Mouse (Mus musculus): ENCODE results near the gene St3gal3. TPM values are rescaled to one million over a fixed set of nuclear protein-coding genes. Genes with fewer than 3 reads are reported as not detected.
A peak's percentile ranks its signal among the peaks of the same experiment; 100 is the strongest.

Gene St3gal3
- polyA plus RNA-seq (2015; fragmentation: Nextera tagmentation; extraction: Ambion mirVana) = 13.2 and 13.8 TPM in 2 replicates

DNA sequence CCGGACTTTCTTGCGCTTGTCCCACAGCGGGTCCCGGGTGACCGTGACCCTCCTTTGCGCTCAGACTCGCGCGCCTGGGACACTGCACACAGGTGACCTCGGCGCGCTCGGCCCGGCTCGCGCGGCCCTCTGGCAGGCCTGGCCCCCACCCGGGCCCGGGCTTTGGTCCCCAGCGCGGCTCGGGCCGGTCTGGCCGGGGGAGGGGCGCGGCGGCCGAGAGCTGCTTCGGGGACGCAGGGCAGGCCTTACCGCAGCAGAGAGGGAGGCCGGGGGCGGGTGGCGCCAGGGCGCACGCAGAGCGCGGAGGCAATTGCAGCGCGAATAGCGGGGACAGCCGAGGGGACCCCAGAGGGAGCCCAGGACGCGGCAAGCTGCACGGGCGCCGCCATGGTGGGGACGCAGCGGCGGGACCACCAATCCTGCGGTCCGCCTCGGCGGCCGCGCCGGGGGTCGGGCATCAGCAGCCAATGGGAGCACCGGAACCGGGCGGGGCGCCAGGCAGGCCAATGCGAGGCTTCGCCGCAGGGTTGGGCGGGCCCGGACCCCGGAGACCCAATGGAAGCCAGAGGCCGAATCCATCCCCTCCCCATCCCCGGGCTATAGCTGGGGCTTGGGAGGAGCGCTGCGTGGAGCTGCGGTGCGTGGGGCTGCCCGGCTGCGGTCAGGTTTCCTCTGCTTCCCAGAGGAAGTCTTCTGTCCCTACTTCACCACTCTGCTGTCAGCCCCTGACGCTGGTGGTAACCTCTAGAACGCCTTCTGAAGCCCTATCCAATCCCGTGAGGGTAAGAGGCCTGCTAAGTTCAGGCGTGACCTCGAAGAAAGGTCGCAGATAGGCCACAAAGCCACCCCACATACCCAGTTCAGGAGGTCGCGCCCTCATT lies at the start of gene St3gal3:
Gene St3gal3, minus strand, starts transcription at position 430 of the 881 bp plus-strand sequence.
- Histone ChIP-seq H3K36me3 (ENCODE audit: control insufficient read depth, insufficient read depth, low read length) (peaks cover 10% of the 10 kb centered on the region; the same call in 1 of the 2 replicates), H3K4me3 (ENCODE audit: low read depth, low read length) (peak within 1 kb of the TSS; percentile 93), H3K4me2 (ENCODE audit: low read length) (peak within 1 kb of the TSS; percentile 75), H3K27ac (ENCODE audit: low read length) (peak within 1 kb of the TSS; percentile 68), H3K9me3 (replicated peaks; ENCODE audit: control insufficient read depth, low read length, poor library complexity, severe bottlenecking) (no peaks in the 10 kb centered on the region), H3K4me1 (ENCODE audit: control insufficient read depth, insufficient read depth, low read length) (peaks cover 14% of the 10 kb centered on the region), H3K9ac (ENCODE audit: low read depth, low read length) (peak within 1 kb of the TSS; percentile 83), H3K27me3 (ENCODE audit: control insufficient read depth, insufficient read depth, low read depth, low read length) (no peaks in the 10 kb centered on the region)
- WGBS = under 1% methylated on average over 66 of the region's 84 CpGs
- ATAC-seq = peak; percentile 98

GRCm38 (mm10) chr4:118180301-118181080 lies 45.8 kb upstream of the St3gal3 start:
- peak; percentile 3; the same call in 1 of the 2 replicates for ATAC-seq
- H3K36me3 ChIP-seq (ENCODE audit: control insufficient read depth, insufficient read depth, low read length) = peaks cover 17% of the 10 kb centered on the region
- WGBS = 14% methylated on average over 17 of the region's 17 CpGs
- no peaks in the 10 kb centered on the region for H3K27me3 ChIP-seq (ENCODE audit: control insufficient read depth, insufficient read depth, low read depth, low read length)
- H3K9ac ChIP-seq (ENCODE audit: low read depth, low read length) = peak overlapping the region; percentile 57
- H3K4me3 ChIP-seq (ENCODE audit: low read depth, low read length) = peak overlapping the region; percentile 53
- peak overlapping the region; percentile 97 for H3K27ac ChIP-seq (ENCODE audit: low read length)
- no peaks in the 10 kb centered on the region for H3K9me3 ChIP-seq (replicated peaks; ENCODE audit: control insufficient read depth, low read length, poor library complexity, severe bottlenecking)
- H3K4me2 ChIP-seq (ENCODE audit: low read length) = peak overlapping the region; percentile 77
- peaks cover 17% of the 10 kb centered on the region for H3K4me1 ChIP-seq (ENCODE audit: control insufficient read depth, insufficient read depth, low read length)

GRCm38 (mm10) chr4:118179467-118180300 lies 45.0 kb upstream of the St3gal3 start, which contains the start of gene Kdm4a:
Kdm4a (minus strand) TSS chr4:118180043.
- Histone ChIP-seq H3K9ac (ENCODE audit: low read depth, low read length) (peak within 1 kb of the TSS; percentile 65), H3K27ac (ENCODE audit: low read length) (peak within 1 kb of the TSS; percentile 97), H3K4me3 (ENCODE audit: low read depth, low read length) (peak within 1 kb of the TSS; percentile 53), H3K4me2 (ENCODE audit: low read length) (peak within 1 kb of the TSS; percentile 79), H3K36me3 (ENCODE audit: control insufficient read depth, insufficient read depth, low read length) (peaks cover 23% of the 10 kb centered on the region), H3K9me3 (replicated peaks; ENCODE audit: control insufficient read depth, low read length, poor library complexity, severe bottlenecking) (no peaks in the 10 kb centered on the region), H3K4me1 (ENCODE audit: control insufficient read depth, insufficient read depth, low read length) (peaks cover 17% of the 10 kb centered on the region), H3K27me3 (ENCODE audit: control insufficient read depth, insufficient read depth, low read depth, low read length) (no peaks in the 10 kb centered on the region)
- WGBS = under 1% methylated on average over 38 of the region's 38 CpGs
- ATAC-seq = peak; percentile 100

GRCm38 (mm10) chr4:118178952-118179466 lies 44.3 kb upstream of the St3gal3 start:
- peak overlapping the region; percentile 53 for H3K4me3 ChIP-seq (ENCODE audit: low read depth, low read length)
- WGBS = under 1% methylated on average over 12 of the region's 12 CpGs
- no peaks in the 10 kb centered on the region for H3K9me3 ChIP-seq (replicated peaks; ENCODE audit: control insufficient read depth, low read length, poor library complexity, severe bottlenecking)
- peak overlapping the region; percentile 65 for H3K9ac ChIP-seq (ENCODE audit: low read depth, low read length)
- H3K27ac ChIP-seq (ENCODE audit: low read length) = peak overlapping the region; percentile 97
- ATAC-seq = no peak
- H3K4me2 ChIP-seq (ENCODE audit: low read length) = peak overlapping the region; percentile 79
- H3K27me3 ChIP-seq (ENCODE audit: control insufficient read depth, insufficient read depth, low read depth, low read length) = no peaks in the 10 kb centered on the region
- H3K4me1 ChIP-seq (ENCODE audit: control insufficient read depth, insufficient read depth, low read length) = peaks cover 17% of the 10 kb centered on the region
- H3K36me3 ChIP-seq (ENCODE audit: control insufficient read depth, insufficient read depth, low read length) = peaks cover 27% of the 10 kb centered on the region

GRCm38 (mm10) chr4:118172461-118172860 lies 37.7 kb upstream of the St3gal3 start:
- ATAC-seq = no peak
- 91% methylated on average over 12 of the region's 12 CpGs for WGBS
- H3K27ac ChIP-seq (ENCODE audit: low read length) = no peak overlapping the region

GRCm38 (mm10) chr4:118171006-118171405 lies 36.3 kb upstream of the St3gal3 start:
- Histone ChIP-seq H3K4me2 (ENCODE audit: low read length) (no peak overlapping the region), H3K27me3 (ENCODE audit: control insufficient read depth, insufficient read depth, low read depth, low read length) (no peaks in the 10 kb centered on the region), H3K4me3 (ENCODE audit: low read depth, low read length) (no peak overlapping the region), H3K9ac (ENCODE audit: low read depth, low read length) (no peak overlapping the region), H3K36me3 (ENCODE audit: control insufficient read depth, insufficient read depth, low read length) (peaks cover 79% of the 10 kb centered on the region), H3K9me3 (replicated peaks; ENCODE audit: control insufficient read depth, low read length, poor library complexity, severe bottlenecking) (no peaks in the 10 kb centered on the region), H3K4me1 (ENCODE audit: control insufficient read depth, insufficient read depth, low read length) (no peaks in the 10 kb centered on the region), H3K27ac (ENCODE audit: low read length) (no peak overlapping the region)
- ATAC-seq = no peak
- WGBS = 88% methylated on average over 9 of the region's 9 CpGs

More at GRCm38 (mm10) chr4:118172461-118172860, 37.7 kb upstream of the St3gal3 start:
- Histone ChIP-seq H3K4me1 (ENCODE audit: control insufficient read depth, insufficient read depth, low read length) (no peaks in the 10 kb centered on the region), H3K9me3 (replicated peaks; ENCODE audit: control insufficient read depth, low read length, poor library complexity, severe bottlenecking) (no peaks in the 10 kb centered on the region), H3K36me3 (ENCODE audit: control insufficient read depth, insufficient read depth, low read length) (peaks cover 76% of the 10 kb centered on the region), H3K9ac (ENCODE audit: low read depth, low read length) (no peak overlapping the region), H3K4me3 (ENCODE audit: low read depth, low read length) (no peak overlapping the region), H3K27me3 (ENCODE audit: control insufficient read depth, insufficient read depth, low read depth, low read length) (no peaks in the 10 kb centered on the region), H3K4me2 (ENCODE audit: low read length) (no peak overlapping the region)

DNA sequence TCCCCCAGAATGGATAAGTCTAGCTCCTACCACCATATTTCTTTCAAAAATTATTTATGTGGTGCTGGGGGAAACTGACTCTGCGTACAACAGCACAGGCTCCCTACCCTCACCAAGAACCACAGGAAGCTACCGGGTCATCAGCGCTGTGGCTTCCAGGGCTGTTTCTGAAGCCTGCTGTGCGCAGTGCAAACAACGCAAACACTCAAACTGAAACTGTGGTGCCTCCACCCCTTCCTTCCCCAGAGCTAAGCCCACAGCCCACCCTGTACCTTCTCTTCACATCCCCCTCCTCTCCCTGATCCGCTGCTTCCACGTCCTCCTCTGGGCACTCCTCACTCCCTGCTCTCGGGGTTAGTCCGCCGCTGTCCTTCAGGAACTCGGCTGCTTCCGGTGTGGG lies 27.4 kb upstream of the St3gal3 start:
- Histone ChIP-seq H3K36me3 (ENCODE audit: control insufficient read depth, insufficient read depth, low read length) (peaks cover 80% of the 10 kb centered on the region), H3K4me1 (ENCODE audit: control insufficient read depth, insufficient read depth, low read length) (no peaks in the 10 kb centered on the region), H3K4me2 (ENCODE audit: low read length) (no peak overlapping the region), H3K9ac (ENCODE audit: low read depth, low read length) (no peak overlapping the region), H3K27ac (ENCODE audit: low read length) (no peak overlapping the region), H3K9me3 (replicated peaks; ENCODE audit: control insufficient read depth, low read length, poor library complexity, severe bottlenecking) (no peaks in the 10 kb centered on the region), H3K4me3 (ENCODE audit: low read depth, low read length) (no peak overlapping the region), H3K27me3 (ENCODE audit: control insufficient read depth, insufficient read depth, low read depth, low read length) (no peaks in the 10 kb centered on the region)
- 94% methylated on average over 12 of the region's 12 CpGs for WGBS
- ATAC-seq = no peak

GRCm38 (mm10) chr4:118157666-118158065 lies 23.0 kb upstream of the St3gal3 start:
- H3K4me2 ChIP-seq (ENCODE audit: low read length) = no peak overlapping the region
- no peak overlapping the region for H3K9ac ChIP-seq (ENCODE audit: low read depth, low read length)
- no peaks in the 10 kb centered on the region for H3K9me3 ChIP-seq (replicated peaks; ENCODE audit: control insufficient read depth, low read length, poor library complexity, severe bottlenecking)
- WGBS = 100% methylated on average over 3 of the region's 3 CpGs
- ATAC-seq = no peak
- H3K4me1 ChIP-seq (ENCODE audit: control insufficient read depth, insufficient read depth, low read length) = no peaks in the 10 kb centered on the region
- peaks cover 73% of the 10 kb centered on the region for H3K36me3 ChIP-seq (ENCODE audit: control insufficient read depth, insufficient read depth, low read length)
- H3K27ac ChIP-seq (ENCODE audit: low read length) = no peak overlapping the region
- no peak overlapping the region for H3K4me3 ChIP-seq (ENCODE audit: low read depth, low read length)
- no peaks in the 10 kb centered on the region for H3K27me3 ChIP-seq (ENCODE audit: control insufficient read depth, insufficient read depth, low read depth, low read length)
